Mouse (Mus musculus) stomach, embryonic 16.5 days (tissue): ENCODE results near the gene Msl2. TPM values are rescaled to one million over a fixed set of nuclear protein-coding genes. Genes with fewer than 3 reads are reported as not detected.

Source experiments
- polyA plus RNA-seq: library from polyadenylated mRNA; unstranded; fragments of >200 nt; fragmentation: Nextera tagmentation; extraction: Ambion mirVana; gene quantifications from 2 replicates; pipeline ENCODE4 v1.2.1, GENCODE M21; 2015

The Msl2 gene
- polyA plus RNA-seq, 1 experiment from 2014 or later: 3.2 TPM

Other genes starting within 250 kb of the Msl2 start
- 27.7 and 29.1 TPM in 2 replicates for gene Pccb, start 39.2 kb upstream of the Msl2 start, polyA plus RNA-seq
- 12.4 and 15.7 TPM in 2 replicates for gene Ppp2r3a, start 177.7 kb downstream of the Msl2 start, polyA plus RNA-seq